Mouse (Mus musculus) liver, adult 2 months (tissue): Measurements from ENCODE around the gene Dctpp1. TPM values are rescaled to one million over a fixed set of nuclear protein-coding genes. Genes with fewer than 3 reads are reported as not detected.
A peak's percentile ranks its signal among the peaks of the same experiment; 100 is the strongest.

Experiments used
- DNase-seq: peaks from one replicate; pipeline ENCODE4 v3.0.0-alpha.2; 2011; ENCODE audit warnings: low read depth, low spot score; ENCODE audit errors: extremely low read depth
- H3K27ac ChIP-seq: fragments of 200-500 bp; replicated peaks from 2 replicates; pipeline ENCODE4 v1.5.1; 2012; ENCODE audit warnings: low read depth, mild to moderate bottlenecking, control low read depth, inconsistent platforms, low read length; ENCODE audit not compliant: insufficient read depth
- H3K27me3 ChIP-seq: fragments of 200-500 bp; 2 replicates; pipeline ENCODE4 v1.6.1; 2012; ENCODE audit warnings: mild to moderate bottlenecking, moderate library complexity, low read length, inconsistent platforms; ENCODE audit not compliant: control insufficient read depth, insufficient read depth
- H3K36me3 ChIP-seq: fragments of 200-500 bp; 2 replicates; pipeline ENCODE4 v1.6.1; 2012; ENCODE audit warnings: low read length, inconsistent platforms; ENCODE audit not compliant: control insufficient read depth, insufficient read depth
- H3K4me1 ChIP-seq: fragments of 200-500 bp; 2 replicates; pipeline ENCODE4 v1.6.1; 2011; ENCODE audit warnings: low read length; ENCODE audit not compliant: control insufficient read depth, insufficient read depth
- H3K4me3 ChIP-seq: fragments of 200-500 bp; 2 replicates; pipeline ENCODE4 v1.5.1; 2011; ENCODE audit warnings: low read depth, mild to moderate bottlenecking, control low read depth, low read length, moderate library complexity; ENCODE audit not compliant: insufficient read depth
- H3K79me2 ChIP-seq: fragments of 200-500 bp; 2 replicates; pipeline ENCODE4 v1.6.1; 2012; ENCODE audit warnings: inconsistent platforms, mild to moderate bottlenecking, low read length, moderate library complexity; ENCODE audit not compliant: control insufficient read depth, insufficient read depth
- H3K9ac ChIP-seq: fragments of 200-500 bp; 2 replicates; pipeline ENCODE4 v1.6.1; 2012; ENCODE audit warnings: low read depth, mild to moderate bottlenecking, control low read depth, inconsistent platforms, low read length
- CTCF ChIP-seq: fragments of 200-500 bp; IDR thresholded peaks from 2 replicates; pipeline ENCODE4 v1.5.1; 2011; ENCODE audit warnings: low read depth, low read length, control low read depth
- POLR2A ChIP-seq: fragments of 200-500 bp; IDR thresholded peaks from 2 replicates; pipeline ENCODE4 v1.6.1; 2011; ENCODE audit warnings: low read length, control low read depth; ENCODE audit not compliant: insufficient read depth; ENCODE audit errors: extremely low read depth
- WGBS: fragments of 180-500 bp; shearing (Covaris S2); methylation state at CpG from one replicate; pipeline ENCODE4 v1.1.7; 2018; 5-methylcytosine and 5-hydroxymethylcytosine counted together
- polyA plus RNA-seq: library from polyadenylated mRNA; depleted of rRNA; stranded (reverse); fragments of >200 nt; gene quantifications from 2 replicates; pipeline ENCODE4 v1.2.3, GENCODE M21; 2012
- total RNA-seq: library from RNA; depleted of rRNA; stranded (reverse); fragments of >200 nt; gene quantifications from 2 replicates; pipeline ENCODE4 v1.2.3, GENCODE M21; 2014

The Dctpp1 gene
- total and polyA plus RNA-seq, 2 experiments: 61.5 to 70.7 TPM

DNA sequence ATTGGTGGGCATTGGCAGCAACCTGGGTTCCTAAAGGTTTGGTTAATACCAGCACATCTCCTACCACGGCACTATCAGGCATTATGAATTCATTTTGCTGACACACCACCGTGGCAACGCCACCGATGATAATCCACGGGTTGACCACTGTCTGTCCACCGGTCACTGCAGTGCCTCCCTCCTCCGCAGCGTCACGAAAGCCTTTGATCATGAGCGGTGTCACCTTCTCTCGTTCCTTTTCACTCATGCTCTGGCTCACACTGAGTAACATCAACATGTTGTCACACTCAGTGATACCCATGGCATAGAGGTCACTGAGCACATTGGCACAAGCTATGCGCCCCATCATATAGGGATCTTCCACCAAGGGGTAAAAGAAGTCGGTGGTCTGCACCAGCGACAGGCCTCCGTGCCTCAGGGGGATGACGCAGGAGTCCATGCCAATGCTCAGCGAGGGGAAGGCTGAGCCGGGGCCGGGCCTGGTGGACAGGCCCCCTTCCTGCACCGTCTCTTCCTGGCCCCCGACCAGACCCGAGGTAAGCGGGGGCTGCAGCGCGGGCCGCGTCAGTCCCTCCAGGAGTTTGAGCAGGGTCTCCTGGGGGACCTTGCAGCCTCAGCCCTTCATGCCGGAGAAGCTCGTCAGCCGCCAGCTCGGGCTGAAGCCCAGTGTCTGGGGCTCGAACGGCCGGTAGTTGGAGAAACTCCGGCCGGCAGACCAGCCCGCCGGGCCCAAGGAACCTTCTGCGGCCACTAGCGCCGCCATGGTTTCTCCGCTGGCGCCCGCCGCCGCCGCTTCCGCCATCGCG, 12.8 kb upstream of the Dctpp1 start:
- peaks cover 18% of the 10 kb centered on the region for H3K36me3 ChIP-seq
- H3K4me3 ChIP-seq: peak overlapping the region; percentile 90
- H3K27me3 ChIP-seq: no peaks in the 10 kb centered on the region
- H3K27ac ChIP-seq: peak overlapping the region; percentile 83
- peaks cover 16% of the 10 kb centered on the region for H3K79me2 ChIP-seq
- peak; percentile 65 for DNase-seq
- H3K9ac ChIP-seq: peak overlapping the region; percentile 80
- 0 out of 2 replicates have a peak, but pooled peaks have one; percentile 13 for TF ChIP-seq CTCF
- TF ChIP-seq POLR2A: no peak
- 2% methylated on average over 50 of the region's 50 CpGs for WGBS
- H3K4me1 ChIP-seq: peaks cover 21% of the 10 kb centered on the region

DNA sequence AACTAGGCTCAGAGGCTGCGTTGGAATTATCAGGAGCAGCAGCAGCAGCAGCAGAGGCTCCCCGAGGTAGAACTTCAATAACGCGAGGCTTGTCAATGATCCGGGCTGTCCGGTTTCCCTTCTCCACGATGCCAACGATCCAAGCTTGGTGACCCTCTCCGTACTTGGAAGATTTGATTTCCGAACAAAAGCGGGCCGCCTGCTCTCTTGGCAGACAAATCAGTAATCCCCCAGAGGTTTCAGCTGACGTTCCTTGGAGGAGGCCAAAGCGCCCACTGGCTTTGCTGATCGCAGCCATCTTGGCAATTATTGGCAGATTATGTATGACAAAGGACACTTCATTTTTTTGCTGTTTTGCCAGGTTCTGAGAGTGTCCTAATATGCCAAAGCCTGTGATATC, 12.1 kb upstream of the Dctpp1 start:
- TF ChIP-seq POLR2A (0 out of 2 replicates have a peak, but pooled peaks have one; percentile 40), CTCF (no peak)
- Histone ChIP-seq H3K79me2 (peaks cover 16% of the 10 kb centered on the region), H3K4me3 (peak overlapping the region; percentile 90), H3K4me1 (peaks cover 16% of the 10 kb centered on the region), H3K27ac (peak overlapping the region; percentile 83), H3K9ac (peak overlapping the region; percentile 80), H3K36me3 (peaks cover 18% of the 10 kb centered on the region), H3K27me3 (no peaks in the 10 kb centered on the region)
- DNase-seq: peak; percentile 44
- WGBS: 21% methylated on average over 15 of the region's 15 CpGs

DNA sequence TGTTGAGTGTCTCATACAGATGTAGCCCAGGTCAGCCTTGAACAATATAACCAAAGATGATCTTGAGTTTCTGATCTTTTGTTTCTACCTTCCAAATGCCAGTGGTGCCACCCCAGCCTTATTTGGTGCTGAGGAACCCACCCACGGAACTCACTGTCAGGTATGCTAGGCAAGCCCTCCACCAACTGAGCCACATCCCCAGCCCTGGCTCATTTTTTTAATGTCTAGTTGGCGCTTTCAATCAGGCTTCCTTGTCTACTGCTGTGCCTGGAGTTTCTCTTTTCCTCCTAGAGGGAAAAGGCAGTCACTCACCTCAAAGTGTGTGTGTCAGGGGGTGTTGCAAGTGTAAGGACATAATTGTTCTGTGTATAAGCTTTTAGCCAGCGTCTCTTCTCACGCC, 10.6 kb upstream of the Dctpp1 start:
- H3K79me2 ChIP-seq: peaks cover 16% of the 10 kb centered on the region
- peaks cover 18% of the 10 kb centered on the region for H3K36me3 ChIP-seq
- H3K9ac ChIP-seq: peak overlapping the region; percentile 68
- TF ChIP-seq CTCF: no peak
- 0 out of 2 replicates have a peak, but pooled peaks have one; percentile 18 for TF ChIP-seq POLR2A
- H3K4me1 ChIP-seq: peaks cover 8% of the 10 kb centered on the region
- H3K27me3 ChIP-seq: no peaks in the 10 kb centered on the region
- WGBS: 35% methylated on average over 4 of the region's 4 CpGs
- peak overlapping the region; percentile 90 for H3K4me3 ChIP-seq
- DNase-seq: no peak
- H3K27ac ChIP-seq: peak overlapping the region; percentile 56

DNA sequence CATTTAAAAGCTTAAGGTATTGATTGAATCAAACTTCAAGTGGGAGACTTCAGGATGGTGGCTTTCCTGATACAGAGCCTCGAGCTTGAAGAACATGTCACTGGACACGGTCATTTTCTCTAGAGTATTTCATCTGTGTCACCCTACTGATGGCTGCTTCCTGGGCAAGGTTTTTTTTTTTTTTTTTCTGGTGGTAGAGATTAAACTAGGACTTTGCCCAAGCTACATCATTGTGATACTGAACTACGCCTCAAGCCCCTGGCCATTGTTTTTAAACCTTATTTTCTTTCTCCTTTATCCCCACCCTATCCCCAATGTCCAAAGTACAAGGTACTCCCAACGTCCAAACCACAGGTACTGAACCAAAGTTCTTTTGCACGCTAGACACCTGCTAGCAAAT, 10.2 kb upstream of the Dctpp1 start:
- no peaks in the 10 kb centered on the region for H3K27me3 ChIP-seq
- peaks cover 18% of the 10 kb centered on the region for H3K36me3 ChIP-seq
- H3K79me2 ChIP-seq: peaks cover 16% of the 10 kb centered on the region
- no peak for DNase-seq
- peak overlapping the region; percentile 68 for H3K9ac ChIP-seq
- WGBS: 21% methylated on average over 5 of the region's 5 CpGs
- no peak for TF ChIP-seq CTCF
- no peak for TF ChIP-seq POLR2A
- peak overlapping the region; percentile 60 for H3K27ac ChIP-seq
- peaks cover 6% of the 10 kb centered on the region for H3K4me1 ChIP-seq
- H3K4me3 ChIP-seq: peak overlapping the region; percentile 90

DNA sequence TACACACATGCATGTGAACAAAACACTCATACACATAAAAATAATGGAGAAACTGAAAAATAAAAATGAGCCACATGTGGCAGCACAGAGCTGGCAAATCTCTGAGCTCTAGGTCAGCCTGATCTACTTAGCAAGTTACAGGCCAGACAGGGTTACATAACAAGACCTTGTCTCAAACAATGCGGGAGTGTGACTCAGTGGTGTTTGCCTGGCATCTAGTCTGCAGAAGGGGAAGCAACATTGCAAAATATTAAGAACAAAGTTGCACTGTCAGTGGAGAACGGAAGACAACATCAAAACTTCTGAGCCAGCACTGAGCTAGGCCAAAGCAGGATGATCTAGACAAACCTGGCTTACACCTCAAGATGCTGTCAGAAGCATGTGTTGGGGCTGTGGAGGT, 9.7 kb upstream of the Dctpp1 start:
- WGBS: 9% methylated on average over 2 of the region's 2 CpGs
- Histone ChIP-seq H3K27me3 (no peaks in the 10 kb centered on the region), H3K27ac (peak overlapping the region; percentile 60), H3K4me1 (peaks cover 4% of the 10 kb centered on the region), H3K4me3 (peak overlapping the region; percentile 90), H3K79me2 (peaks cover 16% of the 10 kb centered on the region), H3K9ac (peak overlapping the region; percentile 41), H3K36me3 (peaks cover 18% of the 10 kb centered on the region)
- DNase-seq: peak; percentile 91
- no peak for TF ChIP-seq CTCF
- TF ChIP-seq POLR2A: peak; percentile 20; the same call in 1 of the 2 replicates

DNA sequence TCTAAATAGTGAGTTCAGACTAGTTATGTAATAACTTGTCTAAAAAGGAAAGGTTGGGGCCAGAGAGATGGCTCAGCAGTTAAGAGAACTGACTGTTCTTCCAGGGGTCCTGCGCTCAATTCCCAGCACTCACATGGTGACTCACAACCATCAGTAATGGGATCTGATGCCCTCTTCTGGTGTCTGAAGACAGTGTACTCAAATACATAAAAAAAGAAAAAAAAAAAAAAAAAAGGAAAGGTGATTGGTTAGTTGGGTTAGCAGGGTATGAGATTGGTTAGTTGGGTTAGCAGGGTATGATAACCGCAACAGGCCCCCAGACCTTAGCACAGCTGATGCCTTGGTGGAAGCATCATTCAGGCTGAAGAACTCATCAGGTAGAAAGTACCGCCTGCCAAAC, 3.0 kb upstream of the Dctpp1 start:
- H3K36me3 ChIP-seq: no peaks in the 10 kb centered on the region
- WGBS: 95% methylated on average over 3 of the region's 3 CpGs
- peaks cover 4% of the 10 kb centered on the region; the same call in 1 of the 2 replicates for H3K4me1 ChIP-seq
- DNase-seq: no peak
- no peak overlapping the region for H3K9ac ChIP-seq
- H3K79me2 ChIP-seq: no peaks in the 10 kb centered on the region
- TF ChIP-seq CTCF: no peak
- no peak for TF ChIP-seq POLR2A
- H3K4me3 ChIP-seq: no peak overlapping the region
- no peaks in the 10 kb centered on the region for H3K27me3 ChIP-seq
- no peak overlapping the region for H3K27ac ChIP-seq
